Mouse (Mus musculus): ENCODE measurements at regions not wholly inside any gene's neighbourhood (a gene's known extent, or its start where the extent isn't known, plus 50 kb on each side); places are given as distances from the start of the nearest gene placed in this dataset.

DNA sequence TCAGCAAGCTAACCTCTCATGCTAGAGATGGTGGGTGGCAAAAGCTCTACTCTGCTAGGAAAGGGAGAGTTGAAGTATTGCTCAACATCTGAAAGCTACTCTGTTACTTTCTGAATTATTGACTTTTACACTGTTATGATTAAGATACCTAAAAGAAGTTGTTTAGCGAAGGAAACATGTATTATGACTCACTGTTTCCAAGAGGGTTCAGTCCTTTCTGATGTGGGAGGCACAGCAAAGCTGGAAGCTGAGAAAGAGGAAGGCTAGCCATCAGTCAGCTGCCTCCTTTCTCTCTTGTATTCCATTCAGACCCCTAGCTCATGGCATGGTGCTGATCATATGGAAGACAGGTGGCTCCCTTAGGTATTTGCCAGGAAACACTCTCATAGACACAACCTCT, 242.4 kb upstream of the Rarb start:
- no peak for TF ChIP-seq CTCF (IDR thresholded peaks at IDR 0.05; ENCODE audit: insufficient read depth, low read depth, low read length)
- TF ChIP-seq POLR2A (IDR thresholded peaks at IDR 0.05; ENCODE audit: insufficient read depth, low read depth, low read length) = no peak
